Mouse (Mus musculus): ENCODE data around the gene Kremen1. TPM values are rescaled to one million over a fixed set of nuclear protein-coding genes. Genes with fewer than 3 reads are reported as not detected.

The Kremen1 gene
- polyA plus RNA-seq, 1 experiment from 2014 or later: 4.8 TPM

- H3K9me3 ChIP-seq (ENCODE audit: control insufficient read depth, low read length): no peaks in the 10 kb centered on the region
- no peak overlapping the region for H3K4me3 ChIP-seq (ENCODE audit: low read length)
- no peaks in the 10 kb centered on the region for H3K36me3 ChIP-seq (ENCODE audit: control insufficient read depth, insufficient read depth, low read length)
- no peaks in the 10 kb centered on the region for H3K4me1 ChIP-seq (ENCODE audit: control insufficient read depth, insufficient read depth, low read depth, low read length)
- no peak overlapping the region for H3K27ac ChIP-seq (ENCODE audit: low read depth, low read length)
- whole genome bisulfite sequencing: 85% methylated on average over 20 of the region's 20 CpGs
- no peak overlapping the region for H3K4me2 ChIP-seq (ENCODE audit: low read length)
- no peak overlapping the region for H3K9ac ChIP-seq (ENCODE audit: low read depth, low read length)
- no peaks in the 10 kb centered on the region for H3K27me3 ChIP-seq (replicated peaks; ENCODE audit: control insufficient read depth, insufficient read depth, low read length)
- ATAC-seq: no peak
Measured at GRCm38 (mm10) chr11:5201799-5202680, 59.3 kb downstream of the Kremen1 start.

DNA sequence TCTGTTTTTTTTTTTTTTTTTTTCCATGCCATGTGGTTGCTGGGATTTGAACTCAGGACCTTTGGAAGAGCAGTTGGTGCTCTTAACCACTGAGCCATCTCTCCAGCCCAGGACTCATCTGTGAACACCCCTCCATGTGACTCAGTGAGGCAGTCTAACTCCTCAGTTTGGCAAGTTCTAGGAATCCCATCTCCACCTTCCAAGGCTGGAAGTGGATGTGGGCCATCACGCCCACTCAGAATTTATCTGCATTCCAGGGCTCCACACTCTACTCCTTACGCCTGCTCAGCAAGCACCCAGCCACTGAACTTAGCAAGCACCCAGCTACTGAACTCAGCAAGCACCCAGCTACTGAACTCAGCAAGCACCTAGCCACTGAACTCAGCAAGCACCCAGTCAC lies 61.5 kb downstream of the Kremen1 start:
- Histone ChIP-seq H3K27me3 (replicated peaks; ENCODE audit: control insufficient read depth, insufficient read depth, low read length) (no peaks in the 10 kb centered on the region), H3K9ac (ENCODE audit: low read depth, low read length) (no peak overlapping the region), H3K36me3 (ENCODE audit: control insufficient read depth, insufficient read depth, low read length) (no peaks in the 10 kb centered on the region), H3K9me3 (ENCODE audit: control insufficient read depth, low read length) (no peaks in the 10 kb centered on the region), H3K4me2 (ENCODE audit: low read length) (no peak overlapping the region), H3K27ac (ENCODE audit: low read depth, low read length) (no peak overlapping the region), H3K4me3 (ENCODE audit: low read length) (no peak overlapping the region), H3K4me1 (ENCODE audit: control insufficient read depth, insufficient read depth, low read depth, low read length) (no peaks in the 10 kb centered on the region)
- 95% methylated on average over 2 of the region's 2 CpGs for WGBS
- ATAC-seq: no peak

GRCm38 (mm10) chr11:5197068-5197467 lies 64.3 kb downstream of the Kremen1 start:
- Histone ChIP-seq H3K36me3 (ENCODE audit: control insufficient read depth, insufficient read depth, low read length) (no peaks in the 10 kb centered on the region), H3K9me3 (ENCODE audit: control insufficient read depth, low read length) (no peaks in the 10 kb centered on the region), H3K9ac (ENCODE audit: low read depth, low read length) (no peak overlapping the region), H3K4me1 (ENCODE audit: control insufficient read depth, insufficient read depth, low read depth, low read length) (no peaks in the 10 kb centered on the region), H3K27me3 (replicated peaks; ENCODE audit: control insufficient read depth, insufficient read depth, low read length) (no peaks in the 10 kb centered on the region), H3K4me2 (ENCODE audit: low read length) (no peak overlapping the region), H3K27ac (ENCODE audit: low read depth, low read length) (no peak overlapping the region), H3K4me3 (ENCODE audit: low read length) (no peak overlapping the region)
- WGBS: 84% methylated on average over 5 of the region's 5 CpGs
- no peak for ATAC-seq

DNA sequence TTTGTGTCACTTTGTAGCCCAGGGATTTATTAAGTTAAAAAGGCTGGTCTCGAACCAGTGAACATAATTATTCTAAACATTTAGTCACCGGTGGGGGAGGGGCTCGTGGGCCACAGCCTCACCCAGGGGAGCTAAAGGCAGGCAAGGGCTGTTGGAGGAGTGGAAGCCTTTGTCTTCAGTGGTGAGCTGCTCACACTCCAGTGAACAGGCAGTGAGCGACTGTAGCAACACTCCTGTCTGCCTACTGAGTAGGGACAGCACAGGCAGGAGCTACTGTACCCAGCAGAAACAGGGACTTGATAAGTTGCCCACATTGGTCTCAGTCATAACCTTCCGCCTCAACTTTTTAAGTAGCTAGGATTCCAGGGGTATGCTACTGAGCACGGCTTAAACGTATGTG lies 64.8 kb downstream of the Kremen1 start:
- no peak overlapping the region for H3K4me2 ChIP-seq (ENCODE audit: low read length)
- no peaks in the 10 kb centered on the region for H3K9me3 ChIP-seq (ENCODE audit: control insufficient read depth, low read length)
- H3K27ac ChIP-seq (ENCODE audit: low read depth, low read length): no peak overlapping the region
- no peak overlapping the region for H3K4me3 ChIP-seq (ENCODE audit: low read length)
- H3K36me3 ChIP-seq (ENCODE audit: control insufficient read depth, insufficient read depth, low read length): no peaks in the 10 kb centered on the region
- H3K27me3 ChIP-seq (replicated peaks; ENCODE audit: control insufficient read depth, insufficient read depth, low read length): no peaks in the 10 kb centered on the region
- no peak overlapping the region for H3K9ac ChIP-seq (ENCODE audit: low read depth, low read length)
- ATAC-seq: no peak
- 63% methylated on average over 7 of the region's 7 CpGs for WGBS
- no peaks in the 10 kb centered on the region for H3K4me1 ChIP-seq (ENCODE audit: control insufficient read depth, insufficient read depth, low read depth, low read length)

DNA sequence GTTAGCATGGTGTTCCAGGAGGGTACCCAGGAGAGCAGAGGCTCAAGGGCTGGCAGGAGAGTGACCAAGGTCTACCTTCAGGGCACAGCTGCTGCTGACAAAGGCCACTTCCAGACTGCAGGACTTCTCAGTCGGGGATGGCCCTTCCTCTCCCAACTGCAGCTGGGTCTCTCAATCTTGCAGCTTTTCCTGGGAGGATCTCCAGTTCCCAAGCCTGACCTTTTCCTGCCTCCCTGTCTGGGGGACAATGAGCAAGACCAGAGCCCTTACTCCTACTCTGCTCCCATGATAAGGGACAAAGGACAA lies 67.8 kb downstream of the Kremen1 start:
- H3K27ac ChIP-seq (ENCODE audit: low read depth, low read length): no peak overlapping the region
- H3K4me3 ChIP-seq (ENCODE audit: low read length): no peak overlapping the region
- H3K27me3 ChIP-seq (replicated peaks; ENCODE audit: control insufficient read depth, insufficient read depth, low read length): no peaks in the 10 kb centered on the region
- H3K36me3 ChIP-seq (ENCODE audit: control insufficient read depth, insufficient read depth, low read length): no peaks in the 10 kb centered on the region
- H3K9ac ChIP-seq (ENCODE audit: low read depth, low read length): no peak overlapping the region
- WGBS: 36% methylated on average over 1 of the region's 1 CpGs
- ATAC-seq: no peak
- H3K4me2 ChIP-seq (ENCODE audit: low read length): no peak overlapping the region
- H3K4me1 ChIP-seq (ENCODE audit: control insufficient read depth, insufficient read depth, low read depth, low read length): no peaks in the 10 kb centered on the region
- H3K9me3 ChIP-seq (ENCODE audit: control insufficient read depth, low read length): no peaks in the 10 kb centered on the region

GRCm38 (mm10) chr11:5192840-5193575 lies 68.3 kb downstream of the Kremen1 start:
- WGBS: 75% methylated on average over 8 of the region's 8 CpGs
- Histone ChIP-seq H3K27me3 (replicated peaks; ENCODE audit: control insufficient read depth, insufficient read depth, low read length) (no peaks in the 10 kb centered on the region), H3K4me2 (ENCODE audit: low read length) (no peak overlapping the region), H3K9me3 (ENCODE audit: control insufficient read depth, low read length) (no peaks in the 10 kb centered on the region), H3K27ac (ENCODE audit: low read depth, low read length) (no peak overlapping the region), H3K36me3 (ENCODE audit: control insufficient read depth, insufficient read depth, low read length) (no peaks in the 10 kb centered on the region), H3K9ac (ENCODE audit: low read depth, low read length) (no peak overlapping the region; the same call in 1 of the 2 replicates), H3K4me1 (ENCODE audit: control insufficient read depth, insufficient read depth, low read depth, low read length) (no peaks in the 10 kb centered on the region), H3K4me3 (ENCODE audit: low read length) (no peak overlapping the region)
- ATAC-seq: no peak

- Histone ChIP-seq H3K9me3 (ENCODE audit: control insufficient read depth, low read length) (no peaks in the 10 kb centered on the region), H3K36me3 (ENCODE audit: control insufficient read depth, insufficient read depth, low read length) (no peaks in the 10 kb centered on the region), H3K27ac (ENCODE audit: low read depth, low read length) (no peak overlapping the region), H3K9ac (ENCODE audit: low read depth, low read length) (no peak overlapping the region), H3K27me3 (replicated peaks; ENCODE audit: control insufficient read depth, insufficient read depth, low read length) (no peaks in the 10 kb centered on the region), H3K4me2 (ENCODE audit: low read length) (no peak overlapping the region), H3K4me1 (ENCODE audit: control insufficient read depth, insufficient read depth, low read depth, low read length) (no peaks in the 10 kb centered on the region), H3K4me3 (ENCODE audit: low read length) (no peak overlapping the region)
- WGBS: 62% methylated on average over 9 of the region's 9 CpGs
- no peak for ATAC-seq
Measured at GRCm38 (mm10) chr11:5192084-5192516, 69.3 kb downstream of the Kremen1 start.

DNA sequence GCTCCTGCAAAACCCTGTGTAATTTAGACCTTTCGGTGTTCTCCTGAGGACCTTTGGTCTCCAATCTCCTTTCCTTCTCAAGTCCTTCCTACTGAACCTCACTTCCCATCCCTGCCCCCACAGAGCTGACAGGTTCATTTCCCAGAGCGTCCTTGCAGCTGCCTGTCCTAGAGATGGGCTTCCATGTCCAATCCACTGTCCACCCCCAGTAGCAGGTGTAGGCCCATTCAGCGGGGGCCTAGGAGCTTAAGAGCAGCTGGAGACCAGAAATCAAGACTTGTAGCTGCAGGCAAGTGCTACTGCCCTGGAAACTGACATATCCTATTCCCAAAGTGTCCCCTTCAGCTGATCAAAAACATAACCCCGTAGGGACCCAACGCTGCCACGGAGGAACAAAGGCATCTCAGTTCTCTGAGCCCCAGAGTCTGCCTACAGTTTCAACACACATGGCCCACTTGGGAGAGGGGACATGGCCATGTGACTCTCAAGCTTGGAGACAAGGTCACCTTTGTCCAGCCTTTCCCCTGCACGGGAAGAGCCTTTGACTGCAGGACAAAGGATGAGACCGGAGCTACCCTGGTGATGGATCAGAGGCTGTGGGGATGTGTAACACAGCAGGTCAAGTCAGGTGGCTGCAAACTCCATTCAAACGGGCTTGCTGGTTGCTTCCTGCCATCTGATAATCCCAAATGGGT lies 72.0 kb downstream of the Kremen1 start:
- Histone ChIP-seq H3K27me3 (replicated peaks; ENCODE audit: control insufficient read depth, insufficient read depth, low read length) (no peaks in the 10 kb centered on the region), H3K9ac (ENCODE audit: low read depth, low read length) (no peak overlapping the region), H3K27ac (ENCODE audit: low read depth, low read length) (no peak overlapping the region), H3K9me3 (ENCODE audit: control insufficient read depth, low read length) (no peaks in the 10 kb centered on the region), H3K4me3 (ENCODE audit: low read length) (no peak overlapping the region), H3K36me3 (ENCODE audit: control insufficient read depth, insufficient read depth, low read length) (no peaks in the 10 kb centered on the region), H3K4me2 (ENCODE audit: low read length) (no peak overlapping the region), H3K4me1 (ENCODE audit: control insufficient read depth, insufficient read depth, low read depth, low read length) (peaks cover 3% of the 10 kb centered on the region; the same call in 1 of the 2 replicates)
- ATAC-seq: peak; percentile 66; the same call in 1 of the 2 replicates
- WGBS: 53% methylated on average over 9 of the region's 9 CpGs

GRCm38 (mm10) chr11:5188170-5188569 lies 73.2 kb downstream of the Kremen1 start:
- H3K36me3 ChIP-seq (ENCODE audit: control insufficient read depth, insufficient read depth, low read length): no peaks in the 10 kb centered on the region
- ATAC-seq: no peak
- WGBS: 88% methylated on average over 4 of the region's 4 CpGs
- H3K4me1 ChIP-seq (ENCODE audit: control insufficient read depth, insufficient read depth, low read depth, low read length): peaks cover 3% of the 10 kb centered on the region; the same call in 1 of the 2 replicates
- H3K27me3 ChIP-seq (replicated peaks; ENCODE audit: control insufficient read depth, insufficient read depth, low read length): no peaks in the 10 kb centered on the region
- no peak overlapping the region for H3K27ac ChIP-seq (ENCODE audit: low read depth, low read length)
- no peak overlapping the region for H3K4me2 ChIP-seq (ENCODE audit: low read length)
- no peak overlapping the region for H3K4me3 ChIP-seq (ENCODE audit: low read length)
- no peak overlapping the region for H3K9ac ChIP-seq (ENCODE audit: low read depth, low read length)
- H3K9me3 ChIP-seq (ENCODE audit: control insufficient read depth, low read length): no peaks in the 10 kb centered on the region
